Mouse (Mus musculus) spleen, adult 2 months (tissue): ENCODE data around the gene Cd276.

Source experiments
- CTCF ChIP-seq: fragments of 200-500 bp; IDR thresholded peaks from 2 replicates; pipeline ENCODE4 v1.5.1; 2011; ENCODE audit warnings: mild to moderate bottlenecking, inconsistent platforms; ENCODE audit not compliant: insufficient read depth, insufficient read length, insufficient replicate concordance; ENCODE audit errors: extremely low read depth
- POLR2A ChIP-seq: fragments of 200-500 bp; IDR thresholded peaks from 2 replicates; pipeline ENCODE4 v1.6.1; 2011; ENCODE audit warnings: low read depth, low read length, inconsistent platforms

DNA sequence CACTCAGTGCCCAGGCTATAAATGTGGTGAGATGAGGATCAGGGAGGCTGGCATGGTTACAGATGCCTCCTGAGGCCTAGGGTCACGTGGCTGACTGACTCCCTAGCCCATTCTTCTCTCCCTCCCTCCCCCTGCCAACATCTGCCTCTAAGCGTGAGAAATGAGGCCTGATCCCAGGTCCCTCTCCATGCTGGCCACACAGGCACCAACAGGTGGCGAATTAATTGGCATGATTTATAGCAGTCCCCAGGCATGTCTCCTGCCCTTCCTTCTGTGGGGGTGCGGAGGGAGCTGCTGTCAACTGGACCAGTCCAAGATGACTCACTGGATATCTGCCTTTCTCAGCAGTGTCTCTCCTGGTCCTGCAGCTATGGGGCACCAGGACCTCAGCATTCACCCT lies 27.4 kb downstream of the Cd276 start:
- TF ChIP-seq POLR2A (no peak), CTCF (no peak)
